In genomic region chr11:11881026-11881782, GRCm38 (mm10) we compare ENCODE assay signal across 12 mouse cellular contexts. TPM values are rescaled to one million over a fixed set of nuclear protein-coding genes. Genes with fewer than 3 reads are reported as not detected.
DNase-seq lines count a peak whose midpoint lies in the region; ATAC-seq lines count a peak whose summit lies in the region.
"Had no signal": no experiment of that assay in that cellular context is flagged by ENCODE, and none has a peak within 500 bp of the region (broad histone marks: within the 10 kb centered on the region; RNA-seq: fewer than 3 reads in every experiment).

No protein-coding gene starts in this region.

- peak overlapping the region; percentile 62 for H3K9ac ChIP-seq in heart, embryonic 16.5 days (ENCODE audit: low read length)
- H3K9ac ChIP-seq in midbrain, embryonic 12.5 days (replicated peaks) = no peak overlapping the region
- H3K9ac ChIP-seq in midbrain, embryonic 13.5 days (replicated peaks) = no peak overlapping the region
- no peak overlapping the region for H3K9ac ChIP-seq in embryonic facial prominence, embryonic 14.5 days (ENCODE audit: low read depth, low read length)
- H3K9ac ChIP-seq in stomach, embryonic 15.5 days = no peak overlapping the region

- no peaks in the 10 kb centered on the region for H3K36me3 ChIP-seq in heart, embryonic 16.5 days (ENCODE audit: control insufficient read depth, insufficient read depth)
- H3K36me3 ChIP-seq in midbrain, embryonic 12.5 days = no peaks in the 10 kb centered on the region
- H3K36me3 ChIP-seq in midbrain, embryonic 13.5 days = no peaks in the 10 kb centered on the region
- H3K36me3 ChIP-seq in embryonic facial prominence, embryonic 14.5 days (ENCODE audit: control insufficient read depth, insufficient read depth, low read length) = no peaks in the 10 kb centered on the region
- H3K36me3 ChIP-seq in stomach, embryonic 15.5 days = no peaks in the 10 kb centered on the region
- H3K36me3 ChIP-seq: G1E had no signal

- 35% methylated on average over 13 of the region's 13 CpGs for WGBS in heart, embryonic 16.5 days
- 18% methylated on average over 13 of the region's 13 CpGs for WGBS in midbrain, embryonic 12.5 days
- 20% methylated on average over 13 of the region's 13 CpGs for WGBS in midbrain, embryonic 13.5 days
- WGBS in embryonic facial prominence, embryonic 14.5 days = 52% methylated on average over 13 of the region's 13 CpGs
- 46% methylated on average over 13 of the region's 13 CpGs for WGBS in stomach, embryonic 15.5 days

- H3K4me3 ChIP-seq in heart, embryonic 16.5 days (ENCODE audit: low read length) = no peak overlapping the region
- H3K4me3 ChIP-seq in midbrain, embryonic 12.5 days = no peak overlapping the region
- no peak overlapping the region for H3K4me3 ChIP-seq in midbrain, embryonic 13.5 days (replicated peaks)
- no peak overlapping the region for H3K4me3 ChIP-seq in embryonic facial prominence, embryonic 14.5 days (ENCODE audit: low read depth, low read length)
- H3K4me3 ChIP-seq in stomach, embryonic 15.5 days (replicated peaks) = no peak overlapping the region

- H3K27me3 ChIP-seq in heart, embryonic 16.5 days (ENCODE audit: control insufficient read depth, insufficient read depth, low read length) = no peaks in the 10 kb centered on the region
- H3K27me3 ChIP-seq in midbrain, embryonic 12.5 days = no peaks in the 10 kb centered on the region; the same call in 1 of the 2 replicates
- H3K27me3 ChIP-seq in midbrain, embryonic 13.5 days = no peaks in the 10 kb centered on the region
- H3K27me3 ChIP-seq in embryonic facial prominence, embryonic 14.5 days (replicated peaks; ENCODE audit: control insufficient read depth, insufficient read depth, low read length) = no peaks in the 10 kb centered on the region
- H3K27me3 ChIP-seq in stomach, embryonic 15.5 days (replicated peaks) = no peaks in the 10 kb centered on the region

- intact Hi-C loops in heart, postnatal 25 days (cut with DNase I) = no loop called here

- peak overlapping the region; percentile 87 for H3K27ac ChIP-seq in heart, embryonic 16.5 days (ENCODE audit: low read length)
- H3K27ac ChIP-seq in midbrain, embryonic 12.5 days (replicated peaks) = peak overlapping the region; percentile 15; the same call in 1 of the 2 replicates
- H3K27ac ChIP-seq in midbrain, embryonic 13.5 days = no peak overlapping the region
- peak overlapping the region; percentile 98 for H3K27ac ChIP-seq in embryonic facial prominence, embryonic 14.5 days (replicated peaks; ENCODE audit: low read depth, low read length)
- peak overlapping the region; percentile 96 for H3K27ac ChIP-seq in stomach, embryonic 15.5 days

- DNase-seq in heart, postnatal 25 days (ENCODE audit: low spot score) = no peak
- DNase-seq in embryonic facial prominence, embryonic 14.5 days (ENCODE audit: low spot score) = no peak
- DNase-seq in natural killer cell, adult 2 months (ENCODE audit: low spot score in 2 of 2) = no peak
- DNase-seq in adrenal gland, postnatal 36 days = no peak
- DNase-seq: cerebellum, postnatal 25 days; gastrocnemius, postnatal 36 days; layer of hippocampus, adult 9-11 months had no signal

- H3K4me1 ChIP-seq in heart, embryonic 16.5 days (ENCODE audit: control insufficient read depth, insufficient read depth, low read length) = peaks cover 48% of the 10 kb centered on the region
- H3K4me1 ChIP-seq in midbrain, embryonic 12.5 days = peaks cover 33% of the 10 kb centered on the region
- peaks cover 50% of the 10 kb centered on the region for H3K4me1 ChIP-seq in midbrain, embryonic 13.5 days (replicated peaks)
- peaks cover 65% of the 10 kb centered on the region for H3K4me1 ChIP-seq in embryonic facial prominence, embryonic 14.5 days (ENCODE audit: control insufficient read depth, insufficient read depth, low read length)
- H3K4me1 ChIP-seq in stomach, embryonic 15.5 days = peaks cover 32% of the 10 kb centered on the region

- peak overlapping the region; percentile 23 for H3K4me2 ChIP-seq in heart, embryonic 16.5 days (ENCODE audit: low read depth, low read length)
- no peak overlapping the region for H3K4me2 ChIP-seq in midbrain, embryonic 12.5 days (replicated peaks)
- no peak overlapping the region for H3K4me2 ChIP-seq in midbrain, embryonic 13.5 days (replicated peaks)
- no peak overlapping the region for H3K4me2 ChIP-seq in embryonic facial prominence, embryonic 14.5 days (ENCODE audit: low read depth, low read length)
- no peak overlapping the region for H3K4me2 ChIP-seq in stomach, embryonic 15.5 days

- no peak for ATAC-seq in heart, embryonic 16.5 days (replicated peaks; ENCODE audit: extremely low read depth, insufficient read depth, low FRiP score)
- ATAC-seq in midbrain, embryonic 12.5 days (ENCODE audit: low FRiP score, low read depth) = no peak
- no peak for ATAC-seq in midbrain, embryonic 13.5 days
- ATAC-seq in embryonic facial prominence, embryonic 14.5 days (ENCODE audit: low read depth) = no peak
- no peak for ATAC-seq in stomach, embryonic 15.5 days (ENCODE audit: insufficient read depth, low FRiP score, low read depth)

- no peaks in the 10 kb centered on the region for H3K9me3 ChIP-seq in heart, embryonic 16.5 days (replicated peaks; ENCODE audit: control insufficient read depth, low read length)
- H3K9me3 ChIP-seq in midbrain, embryonic 12.5 days = no peaks in the 10 kb centered on the region
- no peaks in the 10 kb centered on the region for H3K9me3 ChIP-seq in midbrain, embryonic 13.5 days
- no peaks in the 10 kb centered on the region for H3K9me3 ChIP-seq in embryonic facial prominence, embryonic 14.5 days (ENCODE audit: control insufficient read depth, low read length)
- H3K9me3 ChIP-seq in stomach, embryonic 15.5 days = no peaks in the 10 kb centered on the region
- H3K9me3 ChIP-seq: G1E had no signal

RNA-seq across cellular contexts. Expression of gene Ddc, which starts 16.7 kb away (rescaled TPM):
- 112 TPM in 2 replicates for polyA plus RNA-seq in heart, embryonic 16.5 days (2015; fragmentation: Nextera tagmentation; extraction: Ambion mirVana)
- total RNA-seq in heart, postnatal 25 days (2021) = 1 to 10 TPM; 2.5 TPM
- 18.7 and 26.2 TPM in 2 replicates for polyA plus RNA-seq in midbrain, embryonic 12.5 days (2016; fragmentation: Nextera tagmentation; extraction: Ambion mirVana)
- polyA plus RNA-seq in midbrain, embryonic 13.5 days (2015; fragmentation: Nextera tagmentation; extraction: Ambion mirVana) = 17.8 and 43.0 TPM in 2 replicates
- 32.5 and 48.4 TPM in 2 replicates for polyA plus RNA-seq in embryonic facial prominence, embryonic 14.5 days (2014; fragmentation: Nextera tagmentation; extraction: Ambion mirVana)
- polyA plus RNA-seq in stomach, embryonic 15.5 days (2015; fragmentation: Nextera tagmentation; extraction: Ambion mirVana) = 48.5 and 57.0 TPM in 2 replicates
- 10 to 100 TPM; 46.6 to 59.1 TPM for total RNA-seq in adrenal gland, postnatal 36 days (2021)
